Mouse (Mus musculus): ENCODE data around the gene Apoc4.

- TF ChIP-seq CTCF (IDR thresholded peaks at IDR 0.05; ENCODE audit: control insufficient read depth, insufficient read depth, low read length) (no peak), POLR2A (IDR thresholded peaks at IDR 0.05; ENCODE audit: borderline replicate concordance, control insufficient read depth, low read depth, low read length) (no peak)
Measured at GRCm38 (mm10) chr7:19688611-19689010, 7.3 kb upstream of the Apoc4 start.

All from bone marrow, adult 2 months (tissue).